Mouse (Mus musculus): ENCODE data around the gene Sirpb1a.

DNA sequence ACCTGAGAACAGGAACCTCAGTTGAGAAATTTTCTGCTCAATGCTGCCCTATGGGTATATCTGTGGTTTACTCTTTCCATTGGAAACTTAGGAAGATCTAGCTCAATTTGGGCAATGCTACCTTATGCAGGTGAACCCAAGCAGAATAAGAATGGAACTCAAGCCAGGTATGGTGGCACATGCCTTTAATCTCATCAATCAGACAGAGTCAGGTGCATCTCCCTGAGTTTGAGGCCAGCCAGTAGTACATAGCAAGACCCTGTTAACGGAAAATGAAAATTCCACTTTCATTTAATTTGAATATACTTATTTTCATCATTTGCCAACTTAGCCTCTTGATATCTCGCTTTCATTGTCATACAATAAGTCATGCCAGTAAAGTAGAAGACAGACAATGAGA lies 92.1 kb downstream of the Sirpb1a start:
- TF ChIP-seq CTCF (IDR thresholded peaks at IDR 0.05; ENCODE audit: extremely low read depth, insufficient read depth, insufficient read length, insufficient replicate concordance) (no peak), POLR2A (IDR thresholded peaks at IDR 0.05; ENCODE audit: low read depth, low read length) (no peak)

Data from spleen, adult 2 months (tissue).